Mouse (Mus musculus) cerebellum, postnatal 36 days (tissue): ENCODE measurements at regions not wholly inside any gene's neighbourhood (a gene's known extent, or its start where the extent isn't known, plus 50 kb on each side); places are given as distances from the start of the nearest gene placed in this dataset.

Experiments
- DNase-seq, 2 experiments: peaks; one replicate each; pipeline ENCODE4 v3.0.0; 2021 to 2022; ENCODE audit warnings: mixed read lengths in 2 of 2

GRCm38 (mm10) chr3:66422445-66423037 lies 125.9 kb upstream of the Veph1 start:
- no peak for DNase-seq

DNA sequence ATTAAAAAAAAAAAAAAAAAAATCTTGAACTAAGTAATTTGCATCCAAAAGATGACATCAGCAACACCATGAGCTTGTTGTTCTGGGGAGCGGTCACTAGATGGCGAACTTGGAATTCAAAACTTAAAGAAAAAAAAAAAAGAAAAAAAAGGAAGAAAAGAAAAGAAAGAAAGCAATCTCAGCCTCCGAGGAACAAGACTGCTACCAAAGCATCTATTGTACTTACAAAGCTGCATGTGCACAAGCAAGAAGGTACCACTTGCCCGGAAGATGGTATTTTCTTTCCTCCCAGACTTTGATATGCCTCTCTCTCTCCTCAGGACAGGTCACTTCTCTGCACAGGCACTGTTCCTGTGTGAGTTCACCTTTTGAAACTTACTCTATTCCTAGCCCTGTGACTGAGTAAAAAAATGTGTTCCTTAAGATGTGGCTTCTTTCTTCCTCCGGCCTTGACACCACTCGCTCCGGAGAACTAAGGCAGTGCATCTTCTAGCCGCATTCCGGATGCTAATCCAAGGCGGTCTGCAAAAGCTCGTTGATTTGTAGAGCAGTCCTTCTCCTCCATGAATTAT lies 114.2 kb upstream of the Veph1 start:
- DNase-seq, result peak; percentile 9 to 19

- no peak for DNase-seq
Observed at GRCm38 (mm10) chr3:66408791-66409190, 112.2 kb upstream of the Veph1 start.

GRCm38 (mm10) chr3:66405645-66406044 lies 109.0 kb upstream of the Veph1 start:
- no peak for DNase-seq

DNA sequence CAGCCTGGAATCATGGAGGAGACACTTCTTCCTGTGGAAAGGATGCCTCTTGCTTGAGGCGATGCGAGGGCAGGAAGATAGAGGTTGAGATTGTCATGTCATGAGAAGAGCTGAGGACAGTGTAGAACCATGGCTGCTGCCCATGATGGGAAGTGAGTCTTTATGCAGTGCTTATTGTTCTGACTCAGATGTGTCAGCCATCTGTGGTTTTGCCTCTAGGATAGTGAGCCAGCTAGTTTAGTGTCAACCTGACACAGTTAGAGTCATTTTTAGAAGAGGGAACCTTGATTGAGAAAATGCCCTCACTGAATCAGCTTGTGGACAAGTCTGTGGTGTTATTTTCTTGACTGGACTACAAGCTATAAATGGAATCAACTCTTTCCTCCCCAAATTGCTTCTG lies 107.1 kb upstream of the Veph1 start:
- DNase-seq, result no peak

GRCm38 (mm10) chr3:66400791-66401568 lies 104.3 kb upstream of the Veph1 start:
- no peak for DNase-seq

GRCm38 (mm10) chr3:66398214-66399150 lies 101.8 kb upstream of the Veph1 start:
- DNase-seq, result peak; percentile 11 to 27

- DNase-seq, result no peak
Observed at GRCm38 (mm10) chr3:66375088-66375910, 78.7 kb upstream of the Veph1 start.

GRCm38 (mm10) chr3:66374603-66375002 lies 78.0 kb upstream of the Veph1 start:
- DNase-seq, result no peak

GRCm38 (mm10) chr3:66373807-66374575 lies 77.4 kb upstream of the Veph1 start:
- no peak for DNase-seq
